Mouse (Mus musculus) neutrophil, adult 83 days (primary cell): Measurements from ENCODE around the gene Trak2. TPM values are rescaled to one million over a fixed set of nuclear protein-coding genes. Genes with fewer than 3 reads are reported as not detected.

Source experiments
- total RNA-seq, 2 experiments: library from RNA; stranded (reverse); gene quantifications; one replicate each; pipeline ENCODE4 v1.2.4; 2023

The Trak2 gene
- 10 to 100 TPM; 54.2 to 71.3 TPM for total RNA-seq

GRCm38 (mm10) chr1:58973366-58974221, at the start of gene Trak2, which contains the start of gene Stradb:
Gene Trak2, minus strand, starts transcription at chr1:58973430.
Gene Stradb, plus strand, starts transcription at chr1:58973522.

Other genes starting within 250 kb of the Trak2 start
- 10 to 100 TPM; 47.3 to 47.4 TPM for gene Casp8, start 178.1 kb downstream of the Trak2 start, total RNA-seq
- gene Stradb, start 92 bp upstream of the Trak2 start, total RNA-seq: 10 to 100 TPM; 18.8 to 20.8 TPM
- gene C2cd6, start 121.5 kb upstream of the Trak2 start, total RNA-seq: not detected
- 1 to 10 TPM; 5.3 to 5.5 TPM for gene Tmem237, start 147.0 kb upstream of the Trak2 start, total RNA-seq
- under 1 TPM in 1 of 2 experiments, not detected in 1; 0.11 TPM for gene Mpp4, start 190.0 kb upstream of the Trak2 start, total RNA-seq